Mouse (Mus musculus) hindbrain, postnatal 0 days (tissue): Measurements from ENCODE around the gene Fbxw11. TPM values are rescaled to one million over a fixed set of nuclear protein-coding genes. Genes with fewer than 3 reads are reported as not detected.
A peak's percentile ranks its signal among the peaks of the same experiment; 100 is the strongest.
"Not testable (repeated sequence)": the region's sequence is repeated elsewhere in the genome, so short reads cannot be mapped to it uniquely, and the experiment has no call there.

Experiments used
- ATAC-seq: fragments of 200-750 bp; cut with Nextera tagmentation; 2 replicates; pipeline ENCODE4 v1.8.0; 2017; ENCODE audit warnings: mild to moderate bottlenecking, moderate TSS enrichment, moderate library complexity
- DNase-seq: peaks from one replicate; pipeline ENCODE4 v3.0.0-alpha.2; 2015; ENCODE audit warnings: low spot score
- H3K27ac ChIP-seq: fragments of 300-500 bp; sonication (generic); 2 replicates; pipeline ENCODE4 v1.5.1; 2014; ENCODE audit warnings: mild to moderate bottlenecking
- H3K27me3 ChIP-seq: fragments of 300-500 bp; sonication (generic); 2 replicates; pipeline ENCODE4 v1.6.1; 2014; ENCODE audit warnings: low read length, mixed read lengths; ENCODE audit not compliant: insufficient read depth
- H3K36me3 ChIP-seq: fragments of 300-500 bp; sonication (generic); 2 replicates; pipeline ENCODE4 v1.6.1; 2014; ENCODE audit warnings: low read length, mixed read lengths; ENCODE audit not compliant: insufficient read depth
- H3K4me1 ChIP-seq: fragments of 300-500 bp; sonication (generic); 2 replicates; pipeline ENCODE4 v1.6.1; 2014; ENCODE audit warnings: antibody characterized with exemption, low read length, mixed read lengths; ENCODE audit not compliant: insufficient read depth
- H3K4me2 ChIP-seq: fragments of 300-500 bp; sonication (generic); 2 replicates; pipeline ENCODE4 v1.6.1; 2014; ENCODE audit warnings: low read depth, mild to moderate bottlenecking, low read length, moderate library complexity, mixed read lengths
- H3K4me3 ChIP-seq: fragments of 300-500 bp; sonication (generic); 2 replicates; pipeline ENCODE4 v1.5.1; 2014; ENCODE audit warnings: low read length
- H3K9ac ChIP-seq: fragments of 300-500 bp; sonication (generic); replicated peaks from 2 replicates; pipeline ENCODE4 v1.6.1; 2014; ENCODE audit warnings: mild to moderate bottlenecking, low read length, moderate library complexity, mixed read lengths
- H3K9me3 ChIP-seq: fragments of 300-500 bp; sonication (generic); 2 replicates; pipeline ENCODE4 v1.6.1; 2016; ENCODE audit warnings: low read length, mixed read lengths
- CTCF ChIP-seq: IDR thresholded peaks from 2 replicates; pipeline ENCODE4 v1.5.1; 2016; ENCODE audit warnings: antibody characterized with exemption, control low read depth, low read depth
- WGBS: fragments of 180-500 bp; shearing (Covaris S2); extraction: QIAGEN DNeasy Blood & Tissue Kit; methylation state at CpG from one replicate; pipeline ENCODE4 v1.1.7; 2014; 5-methylcytosine and 5-hydroxymethylcytosine counted together
- polyA plus RNA-seq: library from polyadenylated mRNA; unstranded; fragments of >200 nt; fragmentation: Nextera tagmentation; extraction: Ambion mirVana; gene quantifications from 2 replicates; pipeline ENCODE4 v1.2.1, GENCODE M21; 2015
- total RNA-seq: library from RNA; depleted of rRNA; stranded (reverse); fragments of >200 nt; gene quantifications from 2 replicates; pipeline ENCODE4 v1.2.3, GENCODE M21; 2014

Fbxw11 gene
- total and polyA plus RNA-seq, 2 experiments from 2014 or later: 95.4 to 149 TPM

- TF ChIP-seq CTCF: no peak
- Histone ChIP-seq H3K27me3 (no peaks in the 10 kb centered on the region), H3K36me3 (no peaks in the 10 kb centered on the region), H3K27ac (no peak overlapping the region), H3K4me3 (no peak overlapping the region), H3K9ac (no peak overlapping the region), H3K4me1 (peaks cover 4% of the 10 kb centered on the region; the same call in 1 of the 2 replicates), H3K4me2 (no peak overlapping the region), H3K9me3 (no peaks in the 10 kb centered on the region)
- no peak for ATAC-seq
- 91% methylated on average over 1 of the region's 1 CpGs for WGBS
- no peak for DNase-seq
Observed at GRCm38 (mm10) chr11:32662082-32662656, 19.6 kb downstream of the Fbxw11 start.

- 90% methylated on average over 3 of the region's 3 CpGs for WGBS
- ATAC-seq (no peak), DNase-seq (no peak)
- Histone ChIP-seq H3K4me3 (no peak overlapping the region), H3K36me3 (no peaks in the 10 kb centered on the region), H3K9ac (no peak overlapping the region), H3K27me3 (no peaks in the 10 kb centered on the region), H3K9me3 (no peaks in the 10 kb centered on the region), H3K4me1 (no peaks in the 10 kb centered on the region), H3K27ac (no peak overlapping the region), H3K4me2 (no peak overlapping the region)
- no peak for TF ChIP-seq CTCF
Observed at GRCm38 (mm10) chr11:32665639-32666038, 23.1 kb downstream of the Fbxw11 start.

GRCm38 (mm10) chr11:32666983-32667382 lies 24.5 kb downstream of the Fbxw11 start:
- Histone ChIP-seq H3K36me3 (no peaks in the 10 kb centered on the region), H3K4me3 (no peak overlapping the region), H3K9ac (no peak overlapping the region), H3K9me3 (no peaks in the 10 kb centered on the region), H3K4me1 (no peaks in the 10 kb centered on the region), H3K27ac (no peak overlapping the region), H3K27me3 (no peaks in the 10 kb centered on the region), H3K4me2 (no peak overlapping the region)
- no peak for TF ChIP-seq CTCF
- DNase-seq: no peak
- no peak for ATAC-seq

GRCm38 (mm10) chr11:32671480-32671879 lies 29.0 kb downstream of the Fbxw11 start:
- Histone ChIP-seq H3K9me3 (no peaks in the 10 kb centered on the region), H3K4me2 (no peak overlapping the region)

GRCm38 (mm10) chr11:32676777-32677176 lies 34.3 kb downstream of the Fbxw11 start:
- Histone ChIP-seq H3K4me2 (no peak overlapping the region), H3K4me1 (no peaks in the 10 kb centered on the region; the same call in 1 of the 2 replicates), H3K4me3 (no peak overlapping the region), H3K9me3 (no peaks in the 10 kb centered on the region), H3K36me3 (no peaks in the 10 kb centered on the region), H3K27me3 (no peaks in the 10 kb centered on the region), H3K27ac (no peak overlapping the region), H3K9ac (no peak overlapping the region)
- 44% methylated on average over 3 of the region's 3 CpGs for WGBS
- DNase-seq (peak; percentile 20), ATAC-seq (no peak)
- no peak for TF ChIP-seq CTCF

More at GRCm38 (mm10) chr11:32671480-32671879, 29.0 kb downstream of the Fbxw11 start:
- TF ChIP-seq CTCF: no peak
- no peak overlapping the region for H3K27ac ChIP-seq
- no peak overlapping the region for H3K9ac ChIP-seq
- H3K27me3 ChIP-seq: no peaks in the 10 kb centered on the region
- no peaks in the 10 kb centered on the region for H3K36me3 ChIP-seq
- no peak overlapping the region for H3K4me3 ChIP-seq
- WGBS: 92% methylated on average over 4 of the region's 4 CpGs
- no peak for ATAC-seq
- no peak for DNase-seq
- H3K4me1 ChIP-seq: no peaks in the 10 kb centered on the region

DNA sequence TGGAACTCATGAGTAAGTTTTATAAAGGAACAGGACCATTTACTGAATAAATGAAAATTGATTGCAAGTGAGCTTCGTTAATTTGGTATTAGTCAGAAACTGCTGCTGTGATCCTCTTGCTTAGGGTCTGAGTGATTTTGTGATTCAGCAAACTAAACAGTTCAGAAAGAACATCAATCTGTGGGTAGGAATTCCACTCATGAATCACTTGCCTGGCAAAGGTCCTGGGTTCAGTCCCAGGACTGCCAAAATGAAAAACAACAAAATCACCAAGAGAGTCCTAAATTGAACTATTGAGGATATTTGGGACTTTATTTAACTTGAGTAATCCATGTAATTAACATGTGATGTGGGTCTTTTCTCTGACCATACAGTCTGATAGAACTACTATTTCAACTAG lies 35.3 kb downstream of the Fbxw11 start:
- Histone ChIP-seq H3K9ac (no peak overlapping the region), H3K4me3 (no peak overlapping the region), H3K27me3 (no peaks in the 10 kb centered on the region), H3K36me3 (no peaks in the 10 kb centered on the region), H3K4me1 (no peaks in the 10 kb centered on the region; the same call in 1 of the 2 replicates), H3K4me2 (no peak overlapping the region), H3K27ac (no peak overlapping the region), H3K9me3 (no peaks in the 10 kb centered on the region)
- DNase-seq (no peak), ATAC-seq (no peak)
- WGBS: 61% methylated on average over 1 of the region's 1 CpGs
- no peak for TF ChIP-seq CTCF

- DNase-seq, H3K4me1 ChIP-seq, H3K4me3 ChIP-seq, H3K9ac ChIP-seq, H3K4me2 ChIP-seq, H3K9me3 ChIP-seq, H3K36me3 ChIP-seq, H3K27me3 ChIP-seq, ATAC-seq, H3K27ac ChIP-seq: not testable (repeated sequence)
- 95% methylated on average over 4 of the region's 4 CpGs for WGBS
Observed at GRCm38 (mm10) chr11:32679091-32679490, 36.6 kb downstream of the Fbxw11 start.
